Mouse (Mus musculus) forebrain, embryonic 13.5 days (tissue): ENCODE measurements around the gene Gm10491. TPM values are rescaled to one million over a fixed set of nuclear protein-coding genes. Genes with fewer than 3 reads are reported as not detected.
A peak's percentile ranks its signal among the peaks of the same experiment; 100 is the strongest.
"Not testable (repeated sequence)": the region's sequence is repeated elsewhere in the genome, so short reads cannot be mapped to it uniquely, and the experiment has no call there.

ENCODE experiments used
- ATAC-seq: fragments of 200-750 bp; cut with Nextera tagmentation; 2 replicates; pipeline ENCODE4 v1.8.0; 2017
- H3K27ac ChIP-seq: fragments of 300-500 bp; sonication (generic); 2 replicates; pipeline ENCODE4 v1.5.1; 2015; ENCODE audit warnings: inconsistent platforms, mild to moderate bottlenecking, moderate library complexity
- H3K27me3 ChIP-seq: fragments of 300-500 bp; sonication (generic); 2 replicates; pipeline ENCODE4 v1.6.1; 2015; ENCODE audit warnings: mild to moderate bottlenecking, inconsistent platforms
- H3K36me3 ChIP-seq: fragments of 300-500 bp; sonication (generic); 2 replicates; pipeline ENCODE4 v1.6.1; 2015; ENCODE audit warnings: mild to moderate bottlenecking, inconsistent platforms; ENCODE audit not compliant: poor library complexity, severe bottlenecking
- H3K4me1 ChIP-seq: fragments of 300-500 bp; sonication (generic); 2 replicates; pipeline ENCODE4 v1.6.1; 2015; ENCODE audit warnings: inconsistent platforms
- H3K4me2 ChIP-seq: fragments of 300-500 bp; sonication (generic); 2 replicates; pipeline ENCODE4 v1.6.1; 2015; ENCODE audit warnings: inconsistent platforms, mild to moderate bottlenecking, moderate library complexity
- H3K4me3 ChIP-seq: fragments of 300-500 bp; sonication (generic); 2 replicates; pipeline ENCODE4 v1.5.1; 2015; ENCODE audit warnings: mild to moderate bottlenecking, inconsistent platforms
- H3K9ac ChIP-seq: fragments of 300-500 bp; sonication (generic); 2 replicates; pipeline ENCODE4 v1.6.1; 2015; ENCODE audit warnings: mild to moderate bottlenecking, inconsistent platforms
- H3K9me3 ChIP-seq: fragments of 300-500 bp; sonication (generic); replicated peaks from 2 replicates; pipeline ENCODE4 v1.6.1; 2016; ENCODE audit warnings: inconsistent platforms
- WGBS: fragments of 180-500 bp; shearing (Covaris S2); methylation state at CpG from one replicate; pipeline ENCODE4 v1.1.7; 2015; 5-methylcytosine and 5-hydroxymethylcytosine counted together
- polyA plus RNA-seq: library from polyadenylated mRNA; unstranded; fragments of >200 nt; fragmentation: Nextera tagmentation; extraction: Ambion mirVana; gene quantifications from 2 replicates; pipeline ENCODE4 v1.2.1, GENCODE M21; 2015

Gene Gm10491
- polyA plus RNA-seq, 1 experiment from 2014 or later: not detected

DNA sequence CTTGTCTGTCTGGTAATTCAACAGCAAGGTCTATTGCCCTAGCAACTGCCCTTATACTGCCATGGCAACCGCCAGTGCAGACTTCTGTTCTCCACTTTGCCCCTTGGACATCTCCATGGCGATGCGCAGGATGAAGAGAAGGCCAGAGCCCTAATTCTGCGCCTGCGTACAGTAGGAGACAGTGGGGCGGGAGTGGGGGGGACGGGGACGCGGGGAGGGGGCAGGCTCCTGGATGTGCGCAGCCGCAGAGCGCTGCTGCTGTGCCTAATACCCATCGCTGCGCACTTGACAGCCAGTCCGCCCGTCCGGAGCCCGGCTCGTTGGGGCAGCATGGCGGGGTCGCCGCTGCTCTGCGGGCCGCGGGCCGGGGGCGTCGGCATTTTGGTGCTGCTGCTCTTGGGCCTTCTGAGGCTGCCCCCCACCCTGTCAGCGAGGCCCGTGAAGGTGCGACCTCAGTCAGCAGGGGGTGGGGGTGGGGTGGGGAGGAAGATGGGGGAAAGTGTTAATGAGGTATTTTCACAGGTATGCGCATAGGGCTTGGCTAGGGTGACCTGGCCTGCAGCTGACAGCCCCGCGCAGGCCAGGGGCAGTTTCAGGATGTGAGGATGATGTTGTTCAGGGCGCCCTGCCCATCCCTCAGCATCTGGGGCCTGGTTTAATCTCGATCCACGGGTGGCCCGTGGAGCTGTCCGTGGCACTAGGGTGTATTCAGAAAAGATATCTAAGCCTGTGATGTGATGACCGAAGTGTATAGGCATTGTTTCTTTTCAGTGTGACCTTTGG is 12.2 kb upstream of the Gm10491 start, which contains the start of gene Pcsk1n:
TSS of gene Pcsk1n (plus strand) at position 222 of the 783 bp plus-strand sequence.
- 0 out of 2 replicates have a peak, but pooled peaks cover 5% of the 10 kb centered on the region for H3K36me3 ChIP-seq
- H3K27me3 ChIP-seq: peaks cover 24% of the 10 kb centered on the region
- peaks cover 8% of the 10 kb centered on the region for H3K4me1 ChIP-seq
- peak within 1 kb of the TSS; percentile 46 for H3K4me3 ChIP-seq
- H3K27ac ChIP-seq: peak within 1 kb of the TSS; percentile 57
- H3K4me2 ChIP-seq: peak within 1 kb of the TSS; percentile 63
- H3K9ac ChIP-seq: peak within 1 kb of the TSS; percentile 60
- H3K9me3 ChIP-seq: no peaks in the 10 kb centered on the region
- ATAC-seq: peak; percentile 91
- 21% methylated on average over 30 of the region's 40 CpGs for WGBS

DNA sequence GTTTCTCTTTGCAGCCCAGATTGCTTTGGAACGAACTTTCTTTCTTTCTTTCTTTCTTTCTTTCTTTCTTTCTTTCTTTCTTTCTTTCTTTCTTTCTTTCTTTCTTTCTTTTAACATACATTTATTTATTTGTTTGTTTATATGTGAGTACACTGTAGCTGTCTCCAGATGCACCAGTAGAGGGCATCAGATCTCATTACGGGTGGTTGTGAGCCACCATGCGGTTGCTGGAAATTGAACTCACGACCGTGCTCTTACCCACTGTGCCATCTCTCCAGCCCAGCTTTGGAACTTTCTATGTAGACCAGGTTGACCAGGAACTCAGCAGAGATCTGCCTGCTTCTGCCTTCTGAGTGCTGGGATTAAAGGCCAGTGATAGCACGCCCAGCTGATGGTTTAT is 10.3 kb upstream of the Gm10491 start:
- 80% methylated on average over 6 of the region's 6 CpGs for WGBS
- not testable (repeated sequence) for H3K9ac ChIP-seq

DNA sequence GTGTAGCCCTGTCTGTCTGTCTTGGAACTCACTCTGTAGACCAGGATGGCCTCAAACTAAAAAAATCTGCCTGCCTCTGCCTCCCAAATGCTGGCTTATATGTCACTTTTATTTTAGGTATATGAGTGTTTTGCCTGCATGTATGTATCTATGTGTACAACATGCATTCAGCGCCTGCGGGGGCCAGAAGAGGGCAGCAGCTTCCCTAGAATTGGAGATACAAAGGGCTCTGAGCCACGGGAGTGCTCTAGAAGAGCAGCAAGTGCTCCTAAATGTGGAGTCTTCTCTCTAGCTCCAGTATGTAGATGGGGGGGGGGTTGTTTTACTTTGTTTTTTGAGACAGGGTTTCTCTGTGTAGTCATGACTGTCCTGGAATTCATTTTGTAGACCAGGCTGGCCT is 8.0 kb upstream of the Gm10491 start:
- H3K9ac ChIP-seq, H3K9me3 ChIP-seq, H3K27me3 ChIP-seq, H3K4me2 ChIP-seq, H3K36me3 ChIP-seq, H3K4me3 ChIP-seq, ATAC-seq, H3K4me1 ChIP-seq, H3K27ac ChIP-seq: not testable (repeated sequence)
- 18% methylated on average over 3 of the region's 3 CpGs for WGBS

More for the DNA sequence above, 10.3 kb upstream of the Gm10491 start:
- not testable (repeated sequence) for H3K36me3 ChIP-seq, H3K27ac ChIP-seq, H3K4me2 ChIP-seq, ATAC-seq, H3K4me1 ChIP-seq, H3K4me3 ChIP-seq, H3K9me3 ChIP-seq
- peaks cover 12% of the 10 kb centered on the region for H3K27me3 ChIP-seq

DNA sequence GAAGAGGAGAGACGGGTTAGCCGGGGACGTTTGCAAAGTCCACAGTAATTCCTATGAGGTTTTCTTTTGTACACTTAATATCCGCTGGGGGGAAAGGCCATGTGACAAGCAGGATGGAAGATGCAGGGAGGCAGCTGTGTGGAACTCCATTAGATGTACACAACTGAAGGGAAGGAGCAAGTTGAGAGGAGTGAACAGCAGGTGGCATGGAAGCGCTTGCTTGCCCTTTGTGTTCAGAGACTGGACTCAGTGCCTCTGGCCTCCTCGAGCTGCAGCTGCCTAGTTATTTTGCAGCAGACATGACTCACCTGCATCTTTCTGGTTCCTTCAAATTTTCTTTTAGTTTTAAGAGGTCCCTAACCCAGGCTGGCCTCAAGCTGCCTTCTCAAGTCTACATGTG is 2.8 kb upstream of the Gm10491 start:
- no peak for ATAC-seq

DNA sequence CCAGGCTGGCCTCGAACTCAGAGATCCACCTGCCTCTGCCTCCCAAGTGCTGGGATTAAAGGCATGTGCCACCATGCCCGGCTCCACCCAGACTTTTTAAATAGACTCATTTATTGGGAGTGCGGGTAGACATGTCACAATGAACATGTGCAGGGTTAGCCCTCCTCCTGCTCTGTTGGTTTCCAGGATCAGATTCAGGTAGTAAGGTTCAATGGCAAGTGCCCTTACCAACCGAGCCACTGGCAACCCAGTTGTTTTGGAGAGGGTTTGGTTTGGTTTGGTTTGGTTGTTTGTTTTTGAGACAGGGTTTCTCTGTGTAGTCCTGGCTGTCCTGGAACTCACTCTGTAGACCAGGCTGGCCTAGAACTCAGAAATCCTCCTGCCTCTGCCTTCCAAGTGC is 1.6 kb upstream of the Gm10491 start, which contains the start of gene Gm10490:
TSS of gene Gm10490 (plus strand) at position 301 of the 400 bp plus-strand sequence.
- H3K4me1 ChIP-seq, H3K27me3 ChIP-seq, H3K4me2 ChIP-seq, H3K27ac ChIP-seq, H3K9ac ChIP-seq, H3K4me3 ChIP-seq, ATAC-seq, H3K9me3 ChIP-seq: not testable (repeated sequence)
- WGBS: 97% methylated on average over 4 of the region's 4 CpGs
- peaks cover 16% of the 10 kb centered on the region; the same call in 1 of the 2 replicates for H3K36me3 ChIP-seq

More for the DNA sequence above, 2.8 kb upstream of the Gm10491 start:
- Histone ChIP-seq H3K4me2 (no peak overlapping the region), H3K4me3 (no peak overlapping the region), H3K27ac (no peak overlapping the region), H3K9me3 (no peaks in the 10 kb centered on the region), H3K36me3 (peaks cover 16% of the 10 kb centered on the region; the same call in 1 of the 2 replicates), H3K9ac (no peak overlapping the region), H3K4me1 (no peaks in the 10 kb centered on the region), H3K27me3 (no peaks in the 10 kb centered on the region)
- WGBS: 50% methylated on average over 6 of the region's 6 CpGs

DNA sequence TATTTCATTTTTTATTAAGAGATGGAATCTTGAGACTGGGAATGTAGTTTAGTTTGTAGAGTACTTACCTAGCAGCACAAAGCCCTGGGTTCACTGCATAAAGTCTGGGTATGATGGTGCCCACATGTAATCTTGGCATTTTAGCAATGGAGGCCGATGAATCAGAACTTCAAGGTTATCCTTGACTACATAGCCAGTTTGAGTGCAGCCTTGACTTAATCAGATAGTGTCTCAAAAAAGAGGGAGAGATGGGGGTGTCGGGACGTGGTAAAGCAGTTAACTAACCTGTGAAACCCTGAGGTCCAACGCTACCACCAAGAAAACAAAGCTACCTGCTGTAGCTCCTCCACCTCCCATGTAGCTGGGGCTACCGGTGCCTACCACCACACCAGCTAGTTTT is 3.2 kb downstream of the Gm10491 start:
- ATAC-seq: no peak
- WGBS: 89% methylated on average over 5 of the region's 5 CpGs
- Histone ChIP-seq H3K9ac (no peak overlapping the region), H3K4me1 (no peaks in the 10 kb centered on the region), H3K36me3 (peaks cover 16% of the 10 kb centered on the region; the same call in 1 of the 2 replicates), H3K27me3 (no peaks in the 10 kb centered on the region), H3K4me3 (no peak overlapping the region), H3K9me3 (no peaks in the 10 kb centered on the region), H3K4me2 (no peak overlapping the region), H3K27ac (no peak overlapping the region)

DNA sequence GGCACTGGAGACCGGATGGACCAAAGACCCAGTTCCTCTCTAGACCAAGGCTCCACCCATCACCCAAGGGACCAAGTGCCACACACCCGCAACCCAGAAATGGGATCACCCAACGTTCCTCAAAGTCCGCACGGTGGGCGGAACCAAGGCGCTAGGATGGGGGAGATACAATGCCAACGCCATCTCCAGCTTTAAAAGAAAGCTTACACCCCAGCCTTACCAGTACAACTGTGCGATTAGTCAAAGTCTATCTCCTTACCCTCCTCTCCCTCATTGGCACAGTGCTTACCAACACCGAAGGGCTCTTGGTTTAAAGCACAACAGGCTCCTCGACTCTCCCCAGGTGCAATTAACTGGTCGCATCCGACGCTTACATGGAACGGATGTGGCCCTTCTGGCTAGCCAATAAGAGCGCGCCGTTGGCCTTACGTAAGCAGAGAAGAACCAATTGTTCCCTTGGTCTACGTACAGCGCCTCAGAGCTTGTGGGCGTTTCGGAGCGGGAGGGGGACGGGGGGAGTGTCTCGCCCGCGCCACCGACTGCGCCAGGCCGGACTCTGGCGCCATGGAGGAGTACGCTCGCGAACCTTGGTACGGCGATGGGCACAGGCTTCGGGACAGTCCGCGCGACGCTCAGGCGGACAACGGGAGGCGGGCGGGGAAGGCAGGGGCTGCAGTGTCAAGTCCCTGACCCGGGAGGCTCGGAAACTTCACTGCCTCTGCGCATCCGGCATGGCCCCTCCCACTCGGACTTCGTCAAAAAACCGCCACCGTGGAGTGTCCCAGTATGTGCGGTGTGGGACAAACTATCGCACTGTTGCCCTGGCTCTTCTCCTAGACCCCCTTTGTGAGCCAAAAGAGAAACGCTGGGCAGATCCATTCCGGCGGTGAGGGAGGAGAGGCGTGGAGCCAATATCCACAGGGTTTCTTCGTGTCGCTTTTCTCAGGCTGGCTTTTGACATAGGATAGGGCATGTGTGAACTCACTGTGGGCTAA is 8.5 kb downstream of the Gm10491 start, which contains the start of the genes Pqbp1 and Timm17b:
TSS of gene Pqbp1 (minus strand) at position 390 of the 995 bp plus-strand sequence.
TSS of gene Timm17b (plus strand) at position 478 of the 995 bp plus-strand sequence.
- Histone ChIP-seq H3K27me3 (no peaks in the 10 kb centered on the region), H3K9me3 (no peaks in the 10 kb centered on the region), H3K4me1 (peaks cover 7% of the 10 kb centered on the region), H3K27ac (peak within 1 kb of the TSS; percentile 78), H3K4me3 (peak within 1 kb of the TSS; percentile 54), H3K36me3 (peaks cover 20% of the 10 kb centered on the region), H3K4me2 (peak within 1 kb of the TSS; percentile 61), H3K9ac (peak within 1 kb of the TSS; percentile 72)
- WGBS: 16% methylated on average over 57 of the region's 62 CpGs
- peak; percentile 99 for ATAC-seq

DNA sequence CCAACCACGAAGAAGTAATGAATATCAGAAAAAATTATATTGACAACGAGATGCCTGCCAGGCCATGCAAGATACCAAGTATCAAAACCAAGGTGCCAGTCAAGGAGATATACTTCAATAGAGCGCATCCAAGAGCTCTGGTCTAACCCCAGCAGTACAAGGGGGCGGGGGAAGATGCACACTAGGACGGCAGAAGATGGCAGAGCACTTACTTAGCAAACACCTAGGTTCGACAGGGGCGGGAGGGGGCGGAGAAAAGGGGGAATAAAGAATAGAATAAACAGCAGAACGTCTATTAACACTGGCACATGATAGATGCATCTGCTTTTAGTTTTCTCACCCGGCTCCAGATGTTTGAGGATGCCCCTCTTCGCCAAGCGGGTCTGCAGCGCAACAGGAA is 9.4 kb downstream of the Gm10491 start:
- peaks cover 7% of the 10 kb centered on the region for H3K4me1 ChIP-seq
- peaks cover 22% of the 10 kb centered on the region for H3K36me3 ChIP-seq
- H3K4me2 ChIP-seq: peak overlapping the region; percentile 61
- 29% methylated on average over 13 of the region's 13 CpGs for WGBS
- ATAC-seq: no peak
- peak overlapping the region; percentile 63 for H3K9ac ChIP-seq
- H3K9me3 ChIP-seq: no peaks in the 10 kb centered on the region
- H3K4me3 ChIP-seq: peak overlapping the region; percentile 54
- H3K27me3 ChIP-seq: no peaks in the 10 kb centered on the region
- no peak overlapping the region for H3K27ac ChIP-seq

DNA sequence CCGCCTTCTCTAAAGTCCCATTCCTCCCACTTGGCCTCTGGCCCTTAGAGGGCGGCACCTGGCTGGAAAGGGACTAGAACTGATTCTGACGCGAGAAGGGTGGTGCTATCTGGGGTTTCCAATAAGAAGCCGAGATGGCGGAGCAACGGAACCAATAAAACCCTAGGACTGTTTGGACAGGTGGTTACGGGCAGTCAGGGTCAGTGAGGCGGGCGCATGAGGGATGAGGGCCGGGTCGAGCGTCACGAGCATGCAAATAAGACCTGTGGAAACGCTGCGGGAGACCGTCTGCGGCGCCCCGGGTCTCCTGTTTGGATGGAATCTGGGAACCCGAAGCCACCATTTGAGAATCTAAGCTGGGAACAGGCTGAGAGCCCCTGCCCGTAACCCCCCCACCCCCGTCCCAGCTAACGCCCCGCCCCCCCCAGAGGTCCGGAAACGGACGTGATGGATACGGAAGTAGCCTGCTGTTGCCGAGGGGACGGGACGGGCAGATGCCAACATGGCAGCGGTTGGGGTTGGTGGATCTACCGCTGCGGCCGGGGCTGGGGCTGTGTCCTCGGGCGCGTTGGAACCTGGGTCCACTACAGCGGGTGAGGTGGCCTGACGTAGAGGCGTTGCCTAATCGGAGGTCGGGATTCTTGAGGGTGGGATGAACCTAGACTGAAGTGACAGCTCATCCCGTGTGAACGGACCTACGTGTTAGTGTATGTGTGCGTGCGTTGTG is 23.6 kb downstream of the Gm10491 start, which contains the start of gene Slc35a2:
TSS of gene Slc35a2 (plus strand) at position 188 of the 727 bp plus-strand sequence.
- ATAC-seq: peak; percentile 81
- peak within 1 kb of the TSS; percentile 63 for H3K9ac ChIP-seq
- peaks cover 14% of the 10 kb centered on the region for H3K4me1 ChIP-seq
- no peaks in the 10 kb centered on the region for H3K27me3 ChIP-seq
- peak within 1 kb of the TSS; percentile 65 for H3K4me2 ChIP-seq
- peak within 1 kb of the TSS; percentile 55 for H3K4me3 ChIP-seq
- H3K36me3 ChIP-seq: no peaks in the 10 kb centered on the region
- H3K9me3 ChIP-seq: no peaks in the 10 kb centered on the region
- H3K27ac ChIP-seq: peak within 1 kb of the TSS; percentile 75
- 17% methylated on average over 48 of the region's 49 CpGs for WGBS

DNA sequence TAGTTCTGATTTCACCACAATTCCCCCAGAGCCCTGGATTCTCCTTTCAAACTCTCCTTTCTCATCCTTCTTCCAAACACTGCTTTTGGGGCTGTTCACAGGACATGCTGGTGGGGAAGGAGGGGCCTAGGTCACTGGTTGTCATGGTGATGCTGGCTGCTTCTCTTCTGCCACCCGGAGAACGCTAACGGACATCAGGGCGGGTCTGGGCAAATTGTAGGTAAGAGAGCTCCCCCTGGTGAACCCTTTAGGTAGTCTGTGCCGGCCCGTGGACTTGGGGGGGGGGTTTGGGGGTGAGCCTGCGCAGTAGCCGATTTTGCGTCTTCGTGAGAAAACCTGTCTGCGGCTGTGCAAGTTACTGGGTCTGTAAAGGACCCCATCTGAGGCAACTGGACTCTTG is 27.8 kb downstream of the Gm10491 start:
- Histone ChIP-seq H3K9ac (no peak overlapping the region), H3K4me2 (peak overlapping the region; percentile 85), H3K4me3 (peak overlapping the region; percentile 49), H3K9me3 (no peaks in the 10 kb centered on the region), H3K36me3 (0 out of 2 replicates have a peak, but pooled peaks cover 3% of the 10 kb centered on the region), H3K27me3 (no peaks in the 10 kb centered on the region), H3K4me1 (peaks cover 12% of the 10 kb centered on the region), H3K27ac (no peak overlapping the region)
- peak; percentile 44 for ATAC-seq
- WGBS: 13% methylated on average over 11 of the region's 11 CpGs

DNA sequence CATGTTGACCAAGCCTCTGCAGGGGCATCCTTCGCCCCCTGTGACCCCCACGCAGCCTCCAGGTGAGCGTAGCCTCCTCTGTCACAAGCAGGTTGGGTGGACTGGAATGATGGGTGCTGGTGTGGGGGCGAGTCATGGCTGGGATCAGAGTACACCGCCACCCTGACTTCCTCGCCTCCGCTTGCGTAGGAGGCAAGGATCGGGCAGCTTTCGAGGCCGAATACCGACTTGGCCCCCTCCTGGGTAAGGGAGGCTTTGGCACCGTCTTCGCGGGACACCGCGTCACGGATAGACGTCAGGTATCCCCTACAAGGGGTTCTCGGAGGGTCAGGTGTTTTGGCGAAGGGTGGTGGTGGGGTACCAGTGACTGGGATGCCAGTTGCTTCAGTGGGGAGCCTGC is 29.1 kb downstream of the Gm10491 start:
- Histone ChIP-seq H3K27ac (no peak overlapping the region), H3K4me2 (peak overlapping the region; percentile 85), H3K4me3 (peak overlapping the region; percentile 49), H3K27me3 (no peaks in the 10 kb centered on the region), H3K36me3 (peaks cover 16% of the 10 kb centered on the region), H3K9ac (peak overlapping the region; percentile 68), H3K4me1 (peaks cover 10% of the 10 kb centered on the region; the same call in 1 of the 2 replicates), H3K9me3 (no peaks in the 10 kb centered on the region)
- 18% methylated on average over 21 of the region's 21 CpGs for WGBS
- peak; percentile 42 for ATAC-seq
